Mouse (Mus musculus): ENCODE measurements around the gene Ccl12. TPM values are rescaled to one million over a fixed set of nuclear protein-coding genes. Genes with fewer than 3 reads are reported as not detected.

Gene Ccl12
- total RNA-seq (2021) = 1 to 10 TPM in 1 of 2 experiments, not detected in 1; 1.1 TPM

DNA sequence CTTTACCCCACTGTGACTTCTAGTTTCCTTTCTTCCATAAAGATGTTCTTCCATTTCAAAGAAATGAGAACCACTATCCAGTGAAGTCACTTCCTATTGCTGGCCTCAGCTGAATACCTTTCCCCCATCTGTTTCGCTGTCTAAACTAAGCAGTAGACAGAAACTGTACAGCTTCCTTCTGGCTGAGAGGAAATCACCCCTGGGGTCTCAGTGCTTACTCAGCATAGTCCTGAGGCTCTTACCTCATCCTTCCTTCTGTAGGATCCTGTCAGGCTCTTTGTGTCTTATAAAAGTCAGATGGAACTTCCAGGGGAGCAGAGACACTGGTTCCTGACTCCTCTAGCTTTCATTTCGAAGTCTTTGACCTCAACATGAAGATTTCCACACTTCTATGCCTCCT lies at the start of gene Ccl12:
TSS of gene Ccl12 (plus strand) at position 317 of the 400 bp plus-strand sequence.
- no peak for DNase-seq

DNA sequence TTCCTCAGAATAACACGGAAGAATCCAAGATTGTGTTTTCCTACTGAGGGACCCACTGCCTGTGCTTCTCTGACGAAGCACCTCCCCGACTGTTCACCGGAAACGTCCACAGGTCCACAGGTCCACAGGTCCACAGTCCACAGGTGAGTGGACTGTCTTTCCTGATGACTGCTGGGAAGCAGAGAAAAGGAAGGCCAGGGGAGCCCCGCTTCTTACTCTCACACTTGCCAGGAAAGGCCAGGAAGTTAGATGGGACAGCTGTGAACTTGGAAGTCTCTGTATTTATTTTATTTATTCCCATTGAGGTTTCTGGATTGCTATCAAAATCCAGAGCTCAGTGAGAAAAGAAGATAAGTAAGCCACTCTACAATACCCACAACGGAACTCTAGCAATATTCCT lies 47.8 kb upstream of the Ccl12 start:
- intact Hi-C loops (cut with DNase I) = no loop called here

More for the DNA sequence above, at the start of gene Ccl12:
- intact Hi-C loops (cut with DNase I) = no loop called here

DNA sequence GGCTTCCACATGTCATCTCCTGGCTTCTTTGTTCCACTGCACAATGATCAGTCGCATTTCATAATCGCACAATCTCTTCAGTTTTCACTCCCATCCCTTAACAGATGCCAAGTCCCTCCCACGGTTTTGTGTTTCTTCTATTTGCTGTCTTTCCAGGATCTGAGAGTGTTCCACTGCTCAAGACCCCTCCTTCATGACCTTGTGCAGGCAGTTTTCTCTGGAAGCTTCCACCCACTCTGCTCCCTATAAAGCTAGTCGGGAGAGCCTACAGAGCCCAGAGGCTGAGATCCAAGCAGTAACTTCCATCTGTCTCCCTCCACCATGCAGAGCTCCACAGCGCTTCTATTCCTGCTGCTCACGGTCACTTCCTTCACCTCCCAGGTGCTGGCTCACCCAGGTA lies 44.0 kb upstream of the Ccl12 start, which contains the start of gene Ccl11:
TSS of gene Ccl11 (plus strand) at position 178 of the 400 bp plus-strand sequence.
- intact Hi-C loops (cut with DNase I) = no loop called here
- DNase-seq = no peak

More for the DNA sequence above, 47.8 kb upstream of the Ccl12 start:
- no peak for DNase-seq

DNA sequence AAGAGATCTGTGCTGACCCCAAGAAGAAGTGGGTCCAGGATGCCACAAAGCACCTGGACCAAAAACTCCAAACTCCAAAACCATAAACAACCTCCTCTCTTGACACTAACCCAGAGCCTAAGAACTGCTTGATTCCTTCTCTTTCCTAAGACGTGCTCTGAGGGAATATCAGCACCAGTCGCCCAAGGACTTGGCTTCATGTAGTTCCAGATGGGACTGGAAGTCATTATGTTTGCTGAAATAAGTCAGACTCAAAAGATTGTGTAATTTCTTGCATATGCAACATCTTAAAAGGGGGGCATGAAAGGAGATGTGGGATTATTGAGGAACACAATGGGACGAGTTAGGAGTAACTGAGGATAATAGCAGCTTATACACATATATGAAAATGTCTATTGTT lies 39.4 kb upstream of the Ccl12 start:
- intact Hi-C loops (cut with DNase I) = no loop called here

DNA sequence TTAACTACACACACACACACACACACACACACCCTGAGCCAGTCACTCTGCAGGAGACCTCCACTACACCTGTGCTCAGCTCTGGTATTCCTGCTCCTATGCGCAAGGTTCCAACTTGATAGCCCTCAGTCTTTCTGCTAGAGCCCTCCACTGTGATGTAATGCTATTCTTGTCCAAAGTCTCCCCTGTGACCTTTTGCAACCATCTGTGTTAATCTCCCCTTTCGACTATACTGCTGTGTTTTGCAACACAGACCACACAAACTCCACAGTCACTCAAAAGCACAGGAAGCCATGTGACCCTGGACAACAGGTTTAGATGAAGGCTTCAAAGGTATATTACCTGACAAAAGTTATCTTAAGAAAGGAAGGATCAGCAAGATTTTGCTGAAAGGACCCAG lies 38.2 kb upstream of the Ccl12 start:
- intact Hi-C loops (cut with DNase I) = no loop called here
- no peak for DNase-seq

More for the DNA sequence above, 39.4 kb upstream of the Ccl12 start:
- no peak for DNase-seq

DNA sequence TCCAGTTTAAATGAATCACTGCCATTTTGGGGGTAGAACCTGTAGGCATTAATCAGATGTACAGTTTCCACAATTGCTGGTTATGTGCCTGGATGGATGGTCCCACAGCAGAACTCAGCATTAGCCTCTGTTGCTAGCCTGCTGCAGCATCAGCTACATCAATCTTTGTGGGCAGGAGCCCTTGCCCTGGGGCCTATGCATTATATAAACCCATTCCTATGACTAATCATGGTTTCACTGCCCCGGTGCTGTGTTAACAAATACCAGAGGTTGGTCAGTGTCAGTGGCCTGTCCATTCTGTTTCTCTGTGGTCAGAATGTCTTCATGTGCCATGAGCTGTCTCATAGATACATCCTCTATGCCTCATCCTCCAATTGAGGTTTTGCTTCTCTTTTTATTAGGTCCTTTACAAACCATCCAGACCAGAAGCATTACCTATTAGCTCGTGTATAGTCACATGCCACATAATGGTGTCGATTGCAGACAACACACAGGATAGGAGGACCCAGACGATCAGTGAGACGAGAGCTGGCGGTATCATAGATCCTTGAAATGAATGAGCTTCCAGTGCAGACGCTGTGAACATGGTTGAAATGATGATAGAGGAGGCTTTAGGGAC lies 34.6 kb upstream of the Ccl12 start:
- intact Hi-C loops (cut with DNase I) = no loop called here
- no peak for DNase-seq

DNA sequence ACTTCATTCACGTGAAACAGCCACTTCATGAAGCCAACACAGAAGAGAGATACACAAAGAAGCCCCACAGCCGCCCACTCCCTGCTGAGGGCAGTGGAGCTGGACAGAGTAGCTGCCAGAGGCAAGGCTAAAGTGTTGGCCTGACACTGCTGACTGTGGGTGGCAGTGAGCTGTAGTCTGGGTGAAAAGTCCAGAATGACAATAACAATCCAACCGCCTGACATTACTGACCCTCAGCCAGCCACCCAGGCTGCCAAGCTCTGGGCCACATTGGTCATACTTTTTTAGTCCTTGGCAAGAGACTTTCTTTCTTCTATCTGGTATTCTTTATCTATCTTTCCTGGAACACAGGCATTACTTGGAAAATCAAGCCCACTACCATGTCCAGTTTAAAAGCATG lies 30.6 kb upstream of the Ccl12 start:
- DNase-seq = no peak
- intact Hi-C loops (cut with DNase I) = no loop called here

DNA sequence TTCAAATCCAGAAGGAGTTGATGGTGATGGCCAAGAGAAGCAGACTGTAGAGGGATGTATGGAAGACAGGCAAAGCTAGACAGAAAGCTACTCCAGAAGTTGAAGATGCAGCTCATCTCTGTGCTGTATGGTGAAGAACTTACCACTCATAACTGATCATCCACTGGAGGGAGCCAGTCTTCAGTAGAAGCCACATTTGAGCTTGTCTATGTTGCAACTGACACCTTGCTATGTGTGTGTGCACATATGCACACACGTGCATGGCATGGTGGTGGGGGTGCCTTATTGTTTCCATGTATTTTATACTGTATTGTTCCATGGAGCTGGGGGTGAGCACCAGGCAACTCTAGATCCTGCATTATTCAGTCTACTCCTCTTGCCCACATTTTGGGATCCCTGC lies 29.3 kb upstream of the Ccl12 start:
- intact Hi-C loops (cut with DNase I) = no loop called here
- DNase-seq = no peak

DNA sequence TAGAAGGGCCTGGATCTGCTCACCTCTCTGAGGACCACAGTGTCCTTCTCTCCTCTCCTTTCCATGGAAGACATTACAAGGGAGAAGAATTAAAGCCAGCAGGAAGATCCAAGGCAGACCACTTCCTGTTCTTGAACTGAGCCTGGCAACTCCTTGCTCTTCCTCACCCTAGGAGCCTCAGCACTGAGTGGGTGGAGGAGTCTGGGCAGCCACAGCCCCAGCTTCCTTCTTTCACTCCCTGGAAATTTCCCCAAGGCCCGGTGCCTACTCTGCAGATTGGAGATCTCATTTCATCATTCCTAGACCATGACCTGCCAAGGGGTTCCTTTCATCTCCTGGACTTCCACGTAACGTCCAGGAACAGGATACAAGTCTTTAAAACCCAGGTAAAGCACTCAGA lies 28.7 kb upstream of the Ccl12 start:
- no peak for DNase-seq
- intact Hi-C loops (cut with DNase I) = no loop called here

DNA sequence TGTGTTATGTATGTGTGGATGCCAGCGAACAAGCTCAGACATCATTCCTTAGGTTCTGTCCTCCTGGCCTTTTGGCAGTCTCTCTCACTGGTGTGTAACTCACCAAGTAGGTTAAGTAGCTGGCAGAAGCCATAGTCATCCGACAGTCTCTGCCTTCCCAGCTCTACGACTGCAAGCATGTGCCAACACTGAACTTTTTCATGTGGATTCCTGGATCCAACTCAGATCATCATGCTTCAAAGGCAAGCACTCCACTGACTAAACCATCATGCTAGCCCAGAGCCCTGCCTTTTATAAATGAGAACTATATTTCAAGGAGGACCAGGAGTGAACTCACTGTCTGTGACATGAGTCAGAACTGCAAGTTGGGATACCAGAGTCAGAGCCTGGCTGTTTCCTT lies 28.0 kb upstream of the Ccl12 start:
- no peak for DNase-seq
- intact Hi-C loops (cut with DNase I) = no loop called here

DNA sequence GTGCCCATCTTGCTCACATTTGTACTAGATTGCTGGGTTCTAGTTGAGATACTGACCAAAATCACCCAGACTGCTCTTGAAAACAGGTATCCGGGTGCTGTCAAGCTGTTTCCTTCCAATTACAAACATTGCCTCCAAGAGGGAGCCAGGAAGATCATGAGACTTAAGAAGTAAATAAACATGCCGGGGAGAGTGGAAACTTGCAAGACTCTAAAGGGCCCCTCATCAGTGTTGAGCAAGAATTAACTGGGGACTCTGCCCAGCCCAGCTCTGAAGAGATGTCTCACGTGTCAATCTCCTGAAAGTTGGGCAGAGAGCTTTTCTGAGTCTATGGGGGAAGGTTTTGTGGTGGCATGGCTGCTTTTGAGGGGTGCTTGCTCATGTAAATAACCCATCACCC lies 24.6 kb upstream of the Ccl12 start:
- DNase-seq = no peak
- intact Hi-C loops (cut with DNase I) = no loop called here

DNA sequence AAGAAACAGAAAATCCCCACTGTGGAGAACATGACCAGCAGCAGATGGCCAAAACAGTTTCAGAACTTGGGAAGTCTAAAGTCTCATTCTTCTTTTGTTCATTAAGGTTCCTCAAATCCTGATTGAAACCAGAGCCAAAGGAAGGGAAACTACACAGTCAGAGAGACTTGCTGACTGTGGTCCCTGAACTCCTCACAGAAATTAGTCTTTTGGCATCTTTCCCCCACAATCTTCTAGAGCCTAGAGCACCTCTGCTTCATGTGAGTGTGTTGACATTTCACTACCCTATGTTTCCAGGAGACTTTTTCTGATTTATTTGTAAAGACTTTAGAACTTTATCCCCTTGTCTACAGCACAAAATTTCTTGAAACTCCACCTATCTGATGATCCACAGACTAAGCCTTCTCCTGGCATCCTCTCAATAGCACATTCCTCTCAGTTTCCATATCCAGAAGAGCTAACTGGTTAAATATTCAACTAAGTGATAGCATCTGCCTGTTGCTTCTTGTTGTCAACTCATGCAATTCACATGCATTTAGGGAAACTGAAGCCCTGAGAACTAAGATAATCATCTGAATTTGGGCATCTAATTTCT lies 23.4 kb upstream of the Ccl12 start:
- intact Hi-C loops (cut with DNase I) = no loop called here
- no peak for DNase-seq

DNA sequence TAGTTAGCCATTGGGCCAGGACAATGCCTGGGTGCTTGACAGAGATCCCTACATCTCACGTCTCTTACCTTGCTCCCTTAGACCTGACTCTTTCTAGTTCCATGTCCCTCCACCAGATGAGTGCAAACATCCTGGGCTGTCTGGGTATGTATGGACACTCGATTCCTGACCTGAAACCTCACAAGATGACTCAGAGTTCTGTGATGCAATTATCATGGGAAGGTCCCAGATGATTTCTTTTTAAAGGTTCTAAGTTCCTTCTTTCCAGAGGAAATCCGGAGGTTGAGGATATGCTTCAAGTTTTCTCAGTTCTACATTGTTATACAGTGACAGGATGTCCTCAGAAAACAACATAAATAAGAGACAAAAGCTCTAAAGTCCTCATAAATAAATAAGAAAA lies 20.8 kb upstream of the Ccl12 start:
- intact Hi-C loops (cut with DNase I) = no loop called here
- DNase-seq = no peak

DNA sequence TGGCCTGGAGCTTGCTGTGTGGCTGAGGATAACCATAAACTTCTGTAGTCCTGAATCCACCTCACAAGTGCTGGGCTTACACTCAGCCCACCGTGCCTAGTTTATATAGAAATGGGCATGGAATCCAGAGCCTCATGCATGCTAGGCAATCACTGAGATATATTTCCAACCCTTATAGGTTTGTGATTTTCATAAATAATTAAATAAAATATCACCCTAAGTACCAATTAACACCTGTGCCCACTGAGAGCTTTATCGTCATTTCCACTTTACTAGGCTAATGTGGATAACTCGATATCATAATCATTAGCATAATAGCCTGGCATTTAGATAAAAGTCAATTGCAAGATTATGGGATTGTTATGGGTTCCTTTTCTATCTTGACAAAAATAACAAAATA lies 17.3 kb upstream of the Ccl12 start:
- intact Hi-C loops (cut with DNase I) = no loop called here
- no peak for DNase-seq

DNA sequence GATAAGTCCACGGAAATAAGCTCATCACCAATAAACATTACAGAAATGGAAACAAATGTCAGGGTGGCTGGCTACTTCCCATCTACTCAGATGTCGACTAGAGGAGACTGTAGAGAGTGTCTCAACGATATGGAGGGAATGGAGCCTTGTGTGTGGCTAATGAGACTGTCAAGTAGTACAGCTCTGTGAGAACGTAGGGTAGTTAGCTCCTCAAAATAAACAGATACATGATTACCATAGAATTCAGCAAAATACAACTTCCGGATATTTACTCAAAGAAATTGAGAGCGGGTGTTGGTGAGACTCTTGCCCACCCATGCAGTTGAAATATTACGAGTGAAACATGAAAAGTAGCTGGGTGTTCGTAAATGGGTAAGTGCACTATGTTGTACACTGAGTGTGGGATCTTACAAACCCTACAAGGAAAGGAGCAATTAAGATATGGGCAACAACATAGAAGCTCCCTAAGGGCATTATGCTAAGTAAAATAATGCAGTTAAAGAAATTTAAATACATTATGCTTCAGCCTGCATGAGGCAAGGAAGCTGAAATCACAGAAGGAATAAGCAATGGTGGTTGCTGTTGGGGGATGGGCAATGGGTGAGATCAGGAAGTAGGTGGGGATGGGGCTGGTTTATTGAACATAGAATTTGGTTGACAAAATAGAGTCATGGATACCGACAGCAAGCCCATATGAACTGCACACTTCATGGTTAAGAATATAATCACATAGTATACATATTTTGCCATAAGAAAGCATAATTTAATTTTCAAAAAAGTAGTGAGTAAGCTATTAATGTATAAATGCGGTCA lies 1.9 kb upstream of the Ccl12 start:
- intact Hi-C loops (cut with DNase I) = no loop called here
- DNase-seq = no peak

DNA sequence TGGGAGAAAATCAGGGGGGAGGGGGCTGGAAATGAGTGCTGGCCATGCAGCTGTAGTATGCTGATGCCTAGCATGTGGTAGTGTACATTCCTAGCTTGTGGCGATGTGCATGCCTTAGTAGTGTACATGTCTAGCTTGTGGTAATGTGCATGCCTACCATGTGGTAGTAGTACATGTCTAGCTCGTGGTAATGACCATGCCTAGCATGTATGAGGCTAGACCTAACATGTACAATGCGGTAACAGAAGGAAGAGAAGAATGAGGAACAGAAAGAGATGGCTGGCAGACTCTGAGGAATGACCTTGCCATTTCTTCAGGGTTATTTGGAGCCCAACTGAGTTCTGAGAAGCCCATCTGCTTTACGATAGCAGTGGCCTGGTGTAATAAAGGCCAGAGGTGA lies 558 bp upstream of the Ccl12 start:
- intact Hi-C loops (cut with DNase I) = no loop called here
- DNase-seq = no peak

DNA sequence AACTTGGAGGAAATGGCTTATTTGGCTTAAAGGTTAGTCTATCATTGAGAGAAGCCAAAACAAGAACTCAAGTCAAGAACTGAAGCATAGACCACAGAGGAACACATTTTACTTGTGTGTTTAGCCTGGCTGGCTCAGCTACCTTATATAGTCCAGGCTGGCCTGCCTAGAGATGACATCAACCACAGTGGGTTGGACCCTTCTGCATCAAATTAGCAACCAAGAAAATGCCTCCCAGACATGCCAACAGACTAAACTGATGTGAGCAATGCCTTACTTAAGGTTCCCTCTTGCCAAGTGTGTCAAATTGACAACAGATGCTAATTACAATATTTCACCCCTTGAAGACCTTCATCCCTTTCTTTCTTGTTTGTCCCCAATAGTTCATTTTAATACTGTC lies 8.0 kb downstream of the Ccl12 start:
- intact Hi-C loops (cut with DNase I) = no loop called here
- no peak for DNase-seq

DNA sequence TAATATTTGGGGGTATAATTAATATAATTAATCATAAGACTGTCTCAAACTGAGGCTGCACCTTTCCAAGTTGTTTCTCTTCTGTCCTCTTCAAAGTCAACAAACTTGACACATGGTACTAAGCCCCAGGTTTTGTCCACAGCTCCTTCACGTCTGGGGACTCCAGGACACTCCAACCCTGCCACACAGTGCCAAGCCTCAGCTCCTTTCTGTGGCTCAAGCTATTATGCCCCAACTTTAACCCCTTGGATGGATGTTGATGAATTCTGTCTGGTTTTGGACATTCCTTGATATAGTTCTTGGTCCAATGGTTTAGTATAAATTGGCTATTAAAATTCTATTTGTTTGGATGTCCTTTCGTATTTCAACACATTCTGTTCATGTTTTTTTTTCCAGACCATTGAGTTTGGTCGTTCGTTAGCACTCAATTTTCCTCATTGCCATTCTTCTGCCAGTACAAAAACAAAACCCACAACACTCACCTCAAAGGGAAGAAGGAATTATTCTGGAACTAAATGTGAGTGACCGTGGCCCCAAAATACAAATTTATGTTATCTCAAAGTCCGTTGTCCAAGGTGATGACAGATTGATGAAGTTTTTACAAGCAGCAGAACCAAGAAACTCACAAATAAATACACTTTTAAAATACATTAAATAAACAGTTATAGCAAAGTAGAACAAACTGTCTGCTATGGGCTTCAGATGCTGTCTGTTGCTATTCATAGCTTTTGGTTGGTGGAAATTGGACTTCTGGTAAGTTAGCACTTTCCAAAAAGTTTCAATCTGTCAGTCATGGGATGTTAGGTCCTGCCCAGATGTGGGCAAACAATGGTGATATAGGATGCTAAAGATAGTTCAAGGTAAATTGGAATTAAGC lies 9.0 kb downstream of the Ccl12 start:
- intact Hi-C loops (cut with DNase I) = no loop called here

DNA sequence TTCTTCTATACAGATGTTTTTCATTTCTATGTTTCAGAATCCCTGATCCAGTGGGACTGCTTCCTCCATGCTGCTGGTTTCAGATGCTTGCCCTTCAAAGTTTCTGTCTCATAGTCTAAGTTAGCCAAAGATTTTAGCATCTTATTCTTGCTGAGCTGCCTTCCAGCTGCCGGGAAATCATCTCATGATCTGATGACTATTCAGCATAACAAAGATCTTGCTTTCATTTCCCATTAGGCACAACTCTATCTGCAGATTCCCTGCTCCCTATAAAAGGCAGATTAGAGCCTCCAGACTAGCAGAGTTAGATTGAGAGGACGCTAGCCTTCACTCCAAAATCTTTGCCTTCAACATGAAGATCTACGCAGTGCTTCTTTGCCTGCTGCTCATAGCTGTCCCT lies 13.2 kb downstream of the Ccl12 start, which contains the start of gene Ccl8:
TSS of gene Ccl8 (plus strand) at position 301 of the 400 bp plus-strand sequence.
- intact Hi-C loops (cut with DNase I) = no loop called here
- DNase-seq = no peak

More for the DNA sequence above, 9.0 kb downstream of the Ccl12 start:
- no peak for DNase-seq

DNA sequence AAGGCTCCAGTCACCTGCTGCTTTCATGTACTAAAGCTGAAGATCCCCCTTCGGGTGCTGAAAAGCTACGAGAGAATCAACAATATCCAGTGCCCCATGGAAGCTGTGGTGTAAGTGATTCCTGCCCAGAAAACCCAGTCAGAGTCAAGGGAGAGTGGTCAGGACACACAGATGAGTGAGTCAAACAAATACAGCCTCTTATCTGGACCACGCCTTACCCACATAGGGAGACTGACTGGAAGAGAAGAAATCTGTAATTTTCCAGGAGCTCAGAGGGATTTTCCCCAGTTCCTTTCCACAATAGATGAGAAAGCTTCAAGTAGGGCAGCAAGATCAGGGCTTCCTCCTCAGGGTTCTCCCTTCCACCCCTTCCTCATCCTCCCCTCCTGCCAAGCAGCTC lies 14.4 kb downstream of the Ccl12 start:
- no peak for DNase-seq
- intact Hi-C loops (cut with DNase I) = no loop called here

DNA sequence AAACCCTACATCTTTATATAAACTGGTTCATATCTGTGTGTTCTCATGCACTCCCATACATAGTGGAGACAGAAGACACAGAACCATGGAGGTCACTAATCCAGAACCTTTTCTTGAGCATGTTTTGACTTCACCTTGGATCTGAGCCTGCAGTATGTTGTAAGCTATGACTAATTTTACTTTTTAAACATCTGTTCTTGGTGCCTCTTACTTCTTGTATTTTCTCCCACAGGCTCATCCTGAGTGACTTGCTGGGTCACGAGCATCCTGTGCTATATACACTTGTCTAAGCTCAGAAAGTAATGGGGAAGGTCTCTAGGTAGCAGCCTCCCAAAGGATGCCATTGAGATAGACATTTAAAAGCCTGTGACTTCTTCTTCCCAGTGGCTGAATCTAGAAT lies 31.3 kb downstream of the Ccl12 start:
- DNase-seq = no peak
- intact Hi-C loops (cut with DNase I) = no loop called here

Data from heart, postnatal 10 days (tissue).